Mouse (Mus musculus) erythroblast, embryonic 14.5 days (primary cell): ENCODE measurements around the gene Uchl5.

ENCODE experiments used
- GATA1 ChIP-seq: IDR thresholded peaks from 2 replicates; pipeline ENCODE4 v1.6.1; 2012; ENCODE audit warnings: low read length, inconsistent platforms, mixed read lengths
- TAL1 ChIP-seq: IDR thresholded peaks from 3 replicates; pipeline ENCODE4 v1.6.1; 2012; ENCODE audit warnings: low read length, inconsistent platforms, mixed read lengths

DNA sequence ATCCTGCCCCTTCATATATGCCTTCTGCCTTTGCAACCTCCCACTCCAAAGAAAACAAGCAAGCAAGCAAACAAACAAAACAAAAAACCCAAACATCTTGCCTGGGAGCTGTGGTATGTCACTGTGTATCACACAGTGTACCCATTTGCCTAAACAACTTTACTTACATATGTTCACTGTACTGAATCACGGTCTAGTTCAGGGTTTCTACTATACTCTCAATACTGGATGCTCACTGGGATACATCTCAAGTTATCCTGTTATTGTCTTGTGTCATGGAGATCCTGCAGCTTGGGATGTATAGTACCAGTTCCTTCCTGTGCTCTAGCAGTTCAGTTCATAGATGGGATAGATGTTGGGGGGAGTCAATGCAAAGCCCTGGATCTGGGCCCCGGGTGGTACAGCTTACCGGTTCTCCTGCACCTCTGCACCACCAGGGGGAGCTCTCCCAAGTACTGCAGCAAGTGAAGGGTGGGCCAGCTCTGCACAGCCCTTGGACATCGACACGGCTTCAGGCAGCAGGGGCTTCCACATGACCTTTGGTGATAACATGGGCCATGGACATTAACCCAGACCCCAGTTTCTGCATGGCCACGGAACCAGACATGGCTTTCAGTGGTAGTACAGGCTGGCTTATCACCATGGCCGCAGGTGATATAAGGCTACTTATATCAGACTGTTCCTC lies 36.7 kb downstream of the Uchl5 start:
- no peak for TF ChIP-seq TAL1
- TF ChIP-seq GATA1 = no peak
